Mouse (Mus musculus): ENCODE data around the gene Akna.

DNA sequence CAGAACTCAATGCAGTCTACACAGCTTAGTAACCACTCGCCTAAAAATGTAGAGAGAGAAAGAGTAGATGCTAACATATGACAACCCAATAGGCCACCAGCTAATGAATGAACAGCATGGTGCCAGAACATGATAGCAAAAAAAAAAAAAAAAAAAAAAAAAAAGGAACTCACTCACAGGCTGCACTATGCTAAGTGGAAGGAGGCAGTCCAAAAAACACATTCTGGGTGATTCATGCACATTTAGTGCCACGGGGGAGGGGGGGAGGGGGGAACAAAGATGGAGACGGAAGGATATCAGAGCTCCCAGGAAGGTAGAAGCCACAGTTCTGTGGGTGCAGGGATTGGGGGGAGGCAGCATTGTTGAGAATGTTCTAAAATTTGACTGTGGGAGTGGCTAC, 49.4 kb upstream of the Akna start:
- TF ChIP-seq CTCF (IDR thresholded peaks at IDR 0.05; ENCODE audit: low read depth) (no peak), EP300 (IDR thresholded peaks at IDR 0.05; ENCODE audit: low read depth) (no peak)

Measured in liver, postnatal 0 days (tissue).